Mouse (Mus musculus) heart, postnatal 25 days (tissue): ENCODE measurements around the gene Dynll2. TPM values are rescaled to one million over a fixed set of nuclear protein-coding genes. Genes with fewer than 3 reads are reported as not detected.

Experiments
- DNase-seq: peaks from one replicate; pipeline ENCODE4 v3.0.0; 2022; ENCODE audit warnings: low spot score
- intact Hi-C: fragments of 180-260 bp; cut with DNase I; formaldehyde crosslinking; loops from one replicate; pipeline ENCODE4 v1.15.1; 2025
- total RNA-seq, 2 experiments: library from RNA; stranded (reverse); gene quantifications; 2 replicates each; pipeline ENCODE4 v1.2.3; 2021

Gene Dynll2
- total RNA-seq, 2 experiments from 2014 or later: 350 to 375 TPM

GRCm38 (mm10) chr11:87933731-87934130 lies 53.6 kb downstream of the Dynll2 start:
- intact Hi-C loops: no loop called here
- DNase-seq: no peak

GRCm38 (mm10) chr11:87930348-87930747 lies 57.0 kb downstream of the Dynll2 start:
- intact Hi-C loops: no loop called here

More at GRCm38 (mm10) chr11:87930348-87930747, 57.0 kb downstream of the Dynll2 start:
- DNase-seq: no peak

Other genes starting within 250 kb of the Dynll2 start
- gene Supt4a, start 250.0 kb downstream of the Dynll2 start, total RNA-seq: 10 to 100 TPM; 42.9 to 46.7 TPM
- under 1 TPM; 0.14 to 0.42 TPM for gene Tspoap1, start 227.0 kb downstream of the Dynll2 start, total RNA-seq
- gene Mpo, start 194.0 kb downstream of the Dynll2 start, total RNA-seq: not detected
- gene Lpo, start 159.2 kb downstream of the Dynll2 start, total RNA-seq: not detected
- gene Mks1, start 134.3 kb downstream of the Dynll2 start, total RNA-seq: 1 to 10 TPM; 2.5 to 3.1 TPM
- gene Epx, start 112.0 kb downstream of the Dynll2 start, total RNA-seq: not detected
- not detected for gene Olfr462, start 95.3 kb downstream of the Dynll2 start, total RNA-seq
- gene Olfr463, start 90.1 kb downstream of the Dynll2 start, total RNA-seq: not detected
- not detected for gene Olfr464, start 66.6 kb downstream of the Dynll2 start, total RNA-seq
- gene Srsf1, start 59.8 kb upstream of the Dynll2 start, total RNA-seq: 100 to 1,000 TPM in 1 of 2 experiments, 10 to 100 TPM in 1; 95.4 to 116 TPM
- 10 to 100 TPM; 40.7 to 45.3 TPM for gene Vezf1, start 80.7 kb upstream of the Dynll2 start, total RNA-seq
- gene Cuedc1, start 110.5 kb upstream of the Dynll2 start, total RNA-seq: 10 to 100 TPM; 50.4 to 55.1 TPM
- gene Mrps23, start 216.9 kb upstream of the Dynll2 start, total RNA-seq: 100 to 1,000 TPM; 301 to 306 TPM